ENCODE assay signal across 8 mouse cellular contexts in genomic region chr2:118111116-118111487, GRCm38 (mm10). TPM values are rescaled to one million over a fixed set of nuclear protein-coding genes. Genes with fewer than 3 reads are reported as not detected.
A peak's percentile ranks its signal among the peaks of the same experiment; 100 is the strongest.
DNase-seq lines count a peak whose midpoint lies in the region; ATAC-seq and TF ChIP-seq lines count a peak whose summit lies in the region.

No protein-coding gene starts in this region.

- peak; percentile 63; the same call in 1 of the 2 replicates for TF ChIP-seq CTCF in small intestine, adult 2 months (IDR thresholded peaks at IDR 0.05; ENCODE audit: extremely low read depth, insufficient read length, insufficient replicate concordance, low read depth, low read length)

- no peaks in the 10 kb centered on the region for H3K36me3 ChIP-seq in embryonic facial prominence, embryonic 11.5 days (replicated peaks; ENCODE audit: control insufficient read depth, insufficient read depth, low read depth, low read length)
- no peaks in the 10 kb centered on the region for H3K36me3 ChIP-seq in limb, embryonic 11.5 days (ENCODE audit: control insufficient read depth, insufficient read depth, low read length)
- H3K36me3 ChIP-seq in midbrain, embryonic 13.5 days, result no peaks in the 10 kb centered on the region
- H3K36me3 ChIP-seq in small intestine, adult 2 months (ENCODE audit: control insufficient read depth, insufficient read depth, low read length), result no peaks in the 10 kb centered on the region

- peak; percentile 85 for DNase-seq in adrenal gland, postnatal 25 days
- peak; percentile 96 for DNase-seq in embryonic facial prominence, embryonic 11.5 days (ENCODE audit: low spot score)
- DNase-seq in heart, adult 11 months, result peak; percentile 98
- peak; percentile 91 for DNase-seq in kidney, adult 18-20 months
- DNase-seq in limb, embryonic 11.5 days (ENCODE audit: low spot score), result peak; percentile 96
- no peak for DNase-seq in MN1 (ENCODE audit: low spot score)

- peak overlapping the region; percentile 49 for H3K4me3 ChIP-seq in embryonic facial prominence, embryonic 11.5 days (ENCODE audit: low read depth, low read length)
- peak overlapping the region; percentile 36 for H3K4me3 ChIP-seq in limb, embryonic 11.5 days (ENCODE audit: low read depth, low read length)
- H3K4me3 ChIP-seq in midbrain, embryonic 13.5 days (replicated peaks), result peak overlapping the region; percentile 50
- peak overlapping the region; percentile 80 for H3K4me3 ChIP-seq in small intestine, adult 2 months (ENCODE audit: low read depth, low read length)

- peaks cover 2% of the 10 kb centered on the region; the same call in 1 of the 2 replicates for H3K4me1 ChIP-seq in embryonic facial prominence, embryonic 11.5 days (ENCODE audit: control insufficient read depth, insufficient read depth, low read length)
- H3K4me1 ChIP-seq in limb, embryonic 11.5 days (ENCODE audit: control insufficient read depth, insufficient read depth, low read length), result peaks cover 7% of the 10 kb centered on the region; the same call in 1 of the 2 replicates
- H3K4me1 ChIP-seq in midbrain, embryonic 13.5 days (replicated peaks), result peaks cover 36% of the 10 kb centered on the region
- peaks cover 10% of the 10 kb centered on the region; the same call in 1 of the 2 replicates for H3K4me1 ChIP-seq in small intestine, adult 2 months (ENCODE audit: control insufficient read depth, insufficient read depth, insufficient read length, low read length)

- H3K9ac ChIP-seq in embryonic facial prominence, embryonic 11.5 days (replicated peaks; ENCODE audit: low read length), result peak overlapping the region; percentile 67
- H3K9ac ChIP-seq in limb, embryonic 11.5 days (ENCODE audit: low read length), result peak overlapping the region; percentile 58
- peak overlapping the region; percentile 66 for H3K9ac ChIP-seq in midbrain, embryonic 13.5 days (replicated peaks)

- H3K27me3 ChIP-seq in embryonic facial prominence, embryonic 11.5 days (ENCODE audit: control insufficient read depth, insufficient read depth, low read length), result no peaks in the 10 kb centered on the region
- H3K27me3 ChIP-seq in limb, embryonic 11.5 days (ENCODE audit: control insufficient read depth, insufficient read depth, low read length), result 0 out of 2 replicates have a peak, but pooled peaks cover 4% of the 10 kb centered on the region
- H3K27me3 ChIP-seq in midbrain, embryonic 13.5 days, result peaks cover 31% of the 10 kb centered on the region
- no peaks in the 10 kb centered on the region for H3K27me3 ChIP-seq in small intestine, adult 2 months (ENCODE audit: control insufficient read depth, insufficient read depth, low read length)

- peak; percentile 87 for ATAC-seq in embryonic facial prominence, embryonic 11.5 days (replicated peaks; ENCODE audit: insufficient number of reproducible peaks, low FRiP score, low TSS enrichment, low read depth)
- ATAC-seq in limb, embryonic 11.5 days (ENCODE audit: insufficient number of reproducible peaks, low FRiP score, low TSS enrichment, low read depth), result peak; percentile 77
- peak; percentile 89 for ATAC-seq in midbrain, embryonic 13.5 days

- TF ChIP-seq POLR2A in small intestine, adult 2 months (IDR thresholded peaks at IDR 0.05; ENCODE audit: low read depth, low read length), result no peak

- H3K4me2 ChIP-seq in embryonic facial prominence, embryonic 11.5 days (ENCODE audit: low read depth, low read length), result peak overlapping the region; percentile 84
- H3K4me2 ChIP-seq in limb, embryonic 11.5 days (ENCODE audit: low read depth, severe bottlenecking), result peak overlapping the region; percentile 63
- H3K4me2 ChIP-seq in midbrain, embryonic 13.5 days (replicated peaks), result peak overlapping the region; percentile 91

- H3K27ac ChIP-seq in embryonic facial prominence, embryonic 11.5 days (replicated peaks; ENCODE audit: low read depth, low read length), result no peak overlapping the region
- H3K27ac ChIP-seq in limb, embryonic 11.5 days (replicated peaks; ENCODE audit: low read depth, low read length), result no peak overlapping the region
- no peak overlapping the region for H3K27ac ChIP-seq in midbrain, embryonic 13.5 days
- peak overlapping the region; percentile 61 for H3K27ac ChIP-seq in small intestine, adult 2 months (ENCODE audit: insufficient read depth, low read depth, low read length)

- under 1% methylated on average over 16 of the region's 16 CpGs for WGBS in embryonic facial prominence, embryonic 11.5 days
- WGBS in limb, embryonic 11.5 days, result 2% methylated on average over 16 of the region's 16 CpGs
- WGBS in midbrain, embryonic 13.5 days, result under 1% methylated on average over 16 of the region's 16 CpGs
- WGBS in small intestine, adult 2 months, result 1% methylated on average over 16 of the region's 16 CpGs

- no peaks in the 10 kb centered on the region for H3K9me3 ChIP-seq in embryonic facial prominence, embryonic 11.5 days (replicated peaks; ENCODE audit: control insufficient read depth, low read length)
- no peaks in the 10 kb centered on the region for H3K9me3 ChIP-seq in limb, embryonic 11.5 days (ENCODE audit: control insufficient read depth, low read length)
- no peaks in the 10 kb centered on the region for H3K9me3 ChIP-seq in midbrain, embryonic 13.5 days

RNA-seq across cellular contexts. Expression of gene Thbs1, which starts 0.6 kb away (rescaled TPM):
- total RNA-seq in adrenal gland, postnatal 25 days (2021), result 8.0 and 8.5 TPM in 2 replicates
- polyA plus RNA-seq in embryonic facial prominence, embryonic 11.5 days (2014; fragmentation: Nextera tagmentation; extraction: Ambion mirVana), result 49.7 and 50.7 TPM in 2 replicates
- 33.8 and 35.7 TPM in 2 replicates for polyA plus RNA-seq in limb, embryonic 11.5 days (2014; fragmentation: Nextera tagmentation; extraction: Ambion mirVana)
- polyA plus RNA-seq in midbrain, embryonic 13.5 days (2015; fragmentation: Nextera tagmentation; extraction: Ambion mirVana), result 4.3 and 5.1 TPM in 2 replicates
- polyA plus RNA-seq in small intestine, adult 2 months (2012; rRNA removed), result 9.4 and 9.8 TPM in 2 replicates
